Mouse (Mus musculus) ES-Bruce4 (cell line): ENCODE measurements around the gene Usp48. TPM values are rescaled to one million over a fixed set of nuclear protein-coding genes. Genes with fewer than 3 reads are reported as not detected.
A peak's percentile ranks its signal among the peaks of the same experiment; 100 is the strongest.

Experiments
- H3K27ac ChIP-seq: 2 replicates; pipeline ENCODE4 v1.5.1; 2012; ENCODE audit warnings: low read length, inconsistent platforms; ENCODE audit not compliant: insufficient read depth
- H3K27me3 ChIP-seq: 2 replicates; pipeline ENCODE4 v1.6.1; 2012; ENCODE audit warnings: mild to moderate bottlenecking, low read length, inconsistent platforms; ENCODE audit not compliant: control insufficient read depth, poor library complexity, insufficient read depth, severe bottlenecking
- H3K36me3 ChIP-seq: 2 replicates; pipeline ENCODE4 v1.6.1; 2012; ENCODE audit warnings: inconsistent platforms, mild to moderate bottlenecking, low read length, moderate library complexity; ENCODE audit not compliant: control insufficient read depth, poor library complexity, insufficient read depth, severe bottlenecking
- H3K4me1 ChIP-seq: one replicate; pipeline ENCODE4 v1.8.1; 2011; ENCODE audit warnings: low read length; ENCODE audit not compliant: control insufficient read depth, insufficient read depth
- H3K4me3 ChIP-seq: 2 replicates; pipeline ENCODE4 v1.5.1; 2011; ENCODE audit warnings: low read depth, mild to moderate bottlenecking, low read length
- H3K9ac ChIP-seq: 2 replicates; pipeline ENCODE4 v1.6.1; 2012; ENCODE audit warnings: low read depth, mild to moderate bottlenecking, inconsistent platforms; ENCODE audit not compliant: poor library complexity, severe bottlenecking
- H3K9me3 ChIP-seq: replicated peaks from 2 replicates; pipeline ENCODE4 v1.6.1; 2012; ENCODE audit warnings: mild to moderate bottlenecking, low read length, inconsistent platforms; ENCODE audit not compliant: control insufficient read depth, poor library complexity, insufficient read depth, severe bottlenecking
- CTCF ChIP-seq: IDR thresholded peaks from one replicate; pipeline ENCODE4 v1.8.1; 2011; ENCODE audit warnings: low read depth, low read length
- EP300 ChIP-seq: IDR thresholded peaks from 2 replicates; pipeline ENCODE4 v1.6.1; 2011; ENCODE audit warnings: low read depth, low read length; ENCODE audit not compliant: insufficient read depth
- POLR2A ChIP-seq: IDR thresholded peaks from one replicate; pipeline ENCODE4 v1.8.1; 2011; ENCODE audit warnings: low read length; ENCODE audit not compliant: insufficient read depth
- polyA plus RNA-seq: library from polyadenylated mRNA; stranded (reverse); fragments of >200 nt; gene quantifications from 2 replicates; pipeline ENCODE4 v1.2.4, GENCODE M21; 2011; ENCODE audit warnings: low read depth; ENCODE audit not compliant: missing spikeins, insufficient read depth, insufficient read length

Usp48 gene
- polyA plus RNA-seq, 1 experiment = 401 TPM

GRCm38 (mm10) chr4:137628400-137628799 is 34.8 kb downstream of the Usp48 start:
- no peak for TF ChIP-seq POLR2A
- no peak for TF ChIP-seq EP300
- no peak for TF ChIP-seq CTCF
- no peak overlapping the region for H3K9ac ChIP-seq
- no peak overlapping the region for H3K27ac ChIP-seq
- H3K9me3 ChIP-seq = no peaks in the 10 kb centered on the region
- H3K4me1 ChIP-seq = peaks cover 2% of the 10 kb centered on the region
- H3K36me3 ChIP-seq = peaks cover 87% of the 10 kb centered on the region
- H3K4me3 ChIP-seq = no peak overlapping the region
- no peaks in the 10 kb centered on the region for H3K27me3 ChIP-seq

- Histone ChIP-seq H3K27ac (no peak overlapping the region), H3K4me3 (no peak overlapping the region), H3K9ac (no peak overlapping the region), H3K27me3 (no peaks in the 10 kb centered on the region), H3K36me3 (peaks cover 86% of the 10 kb centered on the region), H3K4me1 (peaks cover 2% of the 10 kb centered on the region), H3K9me3 (no peaks in the 10 kb centered on the region)
- TF ChIP-seq CTCF (no peak), EP300 (no peak), POLR2A (no peak)
These were observed 35.8 kb downstream of the Usp48 start for GRCm38 (mm10) chr4:137629354-137629753.

GRCm38 (mm10) chr4:137630153-137630552 is 36.6 kb downstream of the Usp48 start:
- Histone ChIP-seq H3K27ac (no peak overlapping the region), H3K4me1 (peaks cover 2% of the 10 kb centered on the region), H3K4me3 (no peak overlapping the region), H3K9me3 (no peaks in the 10 kb centered on the region), H3K9ac (no peak overlapping the region), H3K36me3 (peaks cover 86% of the 10 kb centered on the region), H3K27me3 (no peaks in the 10 kb centered on the region)
- TF ChIP-seq POLR2A (no peak), CTCF (no peak), EP300 (no peak)

GRCm38 (mm10) chr4:137631596-137631995 is 38.0 kb downstream of the Usp48 start:
- H3K27me3 ChIP-seq = no peaks in the 10 kb centered on the region
- no peaks in the 10 kb centered on the region for H3K9me3 ChIP-seq
- no peak overlapping the region for H3K9ac ChIP-seq
- peaks cover 85% of the 10 kb centered on the region for H3K36me3 ChIP-seq
- peaks cover 5% of the 10 kb centered on the region for H3K4me1 ChIP-seq
- no peak for TF ChIP-seq EP300
- TF ChIP-seq POLR2A = no peak
- no peak for TF ChIP-seq CTCF
- H3K27ac ChIP-seq = peak overlapping the region; percentile 76
- H3K4me3 ChIP-seq = no peak overlapping the region

- TF ChIP-seq POLR2A (no peak), EP300 (no peak), CTCF (no peak)
- peaks cover 5% of the 10 kb centered on the region for H3K4me1 ChIP-seq
- no peak overlapping the region for H3K9ac ChIP-seq
- no peaks in the 10 kb centered on the region for H3K27me3 ChIP-seq
- no peaks in the 10 kb centered on the region for H3K9me3 ChIP-seq
- H3K27ac ChIP-seq = no peak overlapping the region
- H3K36me3 ChIP-seq = peaks cover 87% of the 10 kb centered on the region
- H3K4me3 ChIP-seq = no peak overlapping the region
These were observed 39.8 kb downstream of the Usp48 start for GRCm38 (mm10) chr4:137633394-137633793.

GRCm38 (mm10) chr4:137636597-137636996 is 43.0 kb downstream of the Usp48 start:
- Histone ChIP-seq H3K27me3 (no peaks in the 10 kb centered on the region), H3K27ac (no peak overlapping the region), H3K36me3 (peaks cover 93% of the 10 kb centered on the region), H3K9me3 (no peaks in the 10 kb centered on the region), H3K4me3 (no peak overlapping the region), H3K4me1 (peaks cover 6% of the 10 kb centered on the region), H3K9ac (no peak overlapping the region)
- TF ChIP-seq CTCF (no peak), EP300 (no peak), POLR2A (no peak)
